Mouse (Mus musculus): ENCODE data around the gene Pdpn. TPM values are rescaled to one million over a fixed set of nuclear protein-coding genes. Genes with fewer than 3 reads are reported as not detected.

Pdpn gene
- 7.9 and 9.5 TPM in 2 replicates for polyA plus RNA-seq (2012; rRNA removed; ENCODE audit: low replicate concordance)

DNA sequence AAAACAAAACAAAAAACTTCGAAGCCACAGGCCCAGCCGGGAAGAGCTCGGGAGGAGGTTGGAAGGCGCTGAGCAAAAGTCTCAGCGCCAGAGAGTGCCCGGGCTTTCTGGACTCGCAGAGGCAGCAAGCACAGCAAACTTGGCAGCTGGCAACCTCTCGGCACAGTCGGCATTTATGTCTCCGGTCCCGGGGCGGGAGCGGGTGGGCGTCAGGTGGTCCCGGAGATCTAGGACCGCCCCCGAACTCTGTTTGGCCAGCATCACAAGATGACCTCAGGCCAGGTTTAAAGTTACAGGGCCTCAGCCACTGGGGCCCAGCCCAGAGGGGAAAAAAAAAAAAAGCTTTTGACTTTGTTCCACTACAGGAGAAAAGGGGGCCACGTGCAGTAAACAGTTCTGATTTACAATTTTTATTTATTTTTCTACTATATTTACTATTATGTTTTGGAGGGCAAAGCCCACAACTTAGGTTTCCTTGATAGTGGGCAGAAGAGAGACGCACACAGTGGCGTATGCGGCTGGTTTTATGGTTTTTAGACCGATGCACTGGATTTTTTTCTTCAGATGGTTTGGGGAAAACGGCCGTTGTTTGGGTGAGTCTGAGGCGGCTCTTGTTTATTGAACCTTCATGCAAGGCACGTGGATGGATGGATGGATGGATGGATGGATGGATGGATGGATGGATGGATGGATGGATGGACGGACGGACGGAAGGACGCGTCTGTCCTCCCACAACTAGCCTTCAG, at the start of gene Pdpn:
Pdpn (minus strand) TSS at position 240 of the 746 bp plus-strand sequence.

Other genes starting within 250 kb of the Pdpn start
- 7.8 and 14.3 TPM in 2 replicates for gene Prdm2, start 86.6 kb downstream of the Pdpn start, polyA plus RNA-seq (2012; rRNA removed; ENCODE audit: low replicate concordance)
- gene Lrrc38, start 50.2 kb upstream of the Pdpn start, polyA plus RNA-seq (2012; rRNA removed; ENCODE audit: low replicate concordance) = not detected in 2 replicates
- gene Pramel1, start 94.9 kb upstream of the Pdpn start, polyA plus RNA-seq (2012; rRNA removed; ENCODE audit: low replicate concordance) = not detected in 2 replicates
- 8.0 and 10.8 TPM in 2 replicates for gene Pramef8, start 112.9 kb upstream of the Pdpn start, polyA plus RNA-seq (2012; rRNA removed; ENCODE audit: low replicate concordance)
- not detected in 2 replicates for gene Oog4, start 150.8 kb upstream of the Pdpn start, polyA plus RNA-seq (2012; rRNA removed; ENCODE audit: low replicate concordance)
- gene Gm13043, start 211.8 kb upstream of the Pdpn start, polyA plus RNA-seq (2012; rRNA removed; ENCODE audit: low replicate concordance) = not detected in 2 replicates
- not detected in 2 replicates for gene Gm13040, start 236.4 kb upstream of the Pdpn start, polyA plus RNA-seq (2012; rRNA removed; ENCODE audit: low replicate concordance)

All from subcutaneous adipose tissue, adult 2 months (tissue).